In the genomic region with DNA sequence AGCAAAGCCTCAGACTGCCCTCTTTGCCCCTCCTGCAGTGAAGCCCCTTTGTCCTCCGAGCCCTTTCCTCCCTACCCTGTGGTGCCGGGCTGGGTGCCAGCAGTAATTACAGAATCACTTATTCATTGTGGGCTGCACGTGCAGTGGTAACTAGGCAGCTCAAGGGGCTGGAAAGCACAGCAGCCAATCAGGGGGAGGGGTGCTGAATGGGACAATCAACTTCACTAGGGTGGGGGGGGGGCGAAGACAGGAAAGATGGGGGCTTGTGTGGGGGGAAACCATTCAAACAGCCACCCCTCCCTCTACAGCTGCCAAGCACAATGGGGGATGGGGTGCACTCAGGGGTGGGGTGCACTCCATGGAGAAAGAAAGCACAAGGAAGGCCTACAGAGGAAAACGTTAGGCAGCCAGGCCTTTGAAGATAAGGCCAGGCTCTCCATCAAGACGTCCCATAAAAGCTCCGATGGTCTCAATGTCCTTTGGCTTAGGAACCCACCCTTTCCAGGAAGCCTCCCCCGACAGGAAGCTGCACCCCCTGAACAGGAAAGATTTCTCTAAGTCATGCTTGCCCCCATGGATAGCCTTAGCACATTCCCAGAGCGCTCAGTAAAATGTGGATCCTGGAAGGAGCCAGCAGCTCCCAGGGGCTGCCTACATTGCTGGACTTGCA, we compare ENCODE assay signal across 7 mouse cellular contexts. TPM values are rescaled to one million over a fixed set of nuclear protein-coding genes. Genes with fewer than 3 reads are reported as not detected.
DNase-seq lines count a peak whose midpoint lies in the region; ATAC-seq and TF ChIP-seq lines count a peak whose summit lies in the region.

No protein-coding gene starts in this region.

- TF ChIP-seq POLR2A in cortical plate, adult 2 months (IDR thresholded peaks at IDR 0.05; ENCODE audit: extremely low read depth, insufficient read depth, low read length): no peak
- no peak for TF ChIP-seq POLR2A in olfactory bulb, adult 2 months (IDR thresholded peaks at IDR 0.05; ENCODE audit: insufficient read depth, low read depth, low read length)

- H3K4me1 ChIP-seq in cortical plate, adult 2 months (ENCODE audit: control insufficient read depth, insufficient read depth, low read length): no peaks in the 10 kb centered on the region
- peaks cover 12% of the 10 kb centered on the region for H3K4me1 ChIP-seq in heart, embryonic 15.5 days (replicated peaks)
- peaks cover 0 to 2% of the 10 kb centered on the region in 2 experiments; a peak in 2 of 4 replicates for H3K4me1 ChIP-seq in liver, embryonic 14.5 days (replicated peaks; ENCODE audit: control insufficient read depth in 2 of 2, insufficient read depth in 2 of 2, low read length in 1 of 2)
- H3K4me1 ChIP-seq in olfactory bulb, adult 2 months (ENCODE audit: control insufficient read depth, insufficient read depth, low read length): peaks cover 18% of the 10 kb centered on the region

- H3K4me2 ChIP-seq in heart, embryonic 15.5 days: no peak overlapping the region
- H3K4me2 ChIP-seq in liver, embryonic 14.5 days (ENCODE audit: low read depth): no peak overlapping the region

- H3K9me3 ChIP-seq in heart, embryonic 15.5 days (replicated peaks): no peaks in the 10 kb centered on the region
- no peaks in the 10 kb centered on the region for H3K9me3 ChIP-seq in liver, embryonic 14.5 days (ENCODE audit: control insufficient read depth, low read length)

- WGBS in heart, embryonic 15.5 days: 21% methylated on average over 9 of the region's 9 CpGs
- WGBS in liver, embryonic 14.5 days (ENCODE audit: insufficient replicate concordance): 17% methylated on average over 9 of the region's 9 CpGs
- 19% methylated on average over 8 of the region's 9 CpGs for WGBS in olfactory bulb, adult 2 months

- H3K4me3 ChIP-seq in cortical plate, adult 2 months (ENCODE audit: insufficient read depth, low read length): no peak overlapping the region
- no peak overlapping the region for H3K4me3 ChIP-seq in heart, embryonic 15.5 days
- no peak overlapping the region for H3K4me3 ChIP-seq in liver, embryonic 14.5 days (ENCODE audit: insufficient read depth in 1 of 2, low read depth in 2 of 2, low read length in 2 of 2)
- H3K4me3 ChIP-seq in olfactory bulb, adult 2 months (ENCODE audit: insufficient read depth, low read depth, low read length): no peak overlapping the region

- TF ChIP-seq EP300 in liver, embryonic 14.5 days (IDR thresholded peaks at IDR 0.05; ENCODE audit: low read depth): no peak

- no peaks in the 10 kb centered on the region; the same call in 1 of the 2 replicates for H3K27me3 ChIP-seq in heart, embryonic 15.5 days
- H3K27me3 ChIP-seq in liver, embryonic 14.5 days (ENCODE audit: control insufficient read depth, insufficient read depth, low read length): no peaks in the 10 kb centered on the region

- H3K36me3 ChIP-seq in heart, embryonic 15.5 days: no peaks in the 10 kb centered on the region
- H3K36me3 ChIP-seq in liver, embryonic 14.5 days (replicated peaks; ENCODE audit: control insufficient read depth, insufficient read depth, low read depth): no peaks in the 10 kb centered on the region

- peak overlapping the region; percentile 53; the same call in 1 of the 2 replicates for H3K27ac ChIP-seq in cortical plate, adult 2 months (ENCODE audit: insufficient read depth, low read length)
- H3K27ac ChIP-seq in heart, embryonic 15.5 days: peak overlapping the region; percentile 60
- no peak overlapping the region for H3K27ac ChIP-seq in liver, embryonic 14.5 days
- peak overlapping the region; percentile 92 for H3K27ac ChIP-seq in olfactory bulb, adult 2 months (ENCODE audit: insufficient read depth, low read depth, low read length)

- peak; percentile 68 for ATAC-seq in heart, embryonic 15.5 days (replicated peaks; ENCODE audit: insufficient number of reproducible peaks, insufficient read depth, low FRiP score, low read depth)
- ATAC-seq in liver, embryonic 14.5 days (ENCODE audit: insufficient read depth): peak; percentile 60; the same call in 1 of the 2 replicates
- no peak for ATAC-seq in monocyte, adult 5-6 weeks (replicated peaks; ENCODE audit: insufficient number of reproducible peaks, low FRiP score, low TSS enrichment, poor library complexity, severe bottlenecking)

- TF ChIP-seq CTCF in cortical plate, adult 2 months (IDR thresholded peaks at IDR 0.05; ENCODE audit: extremely low read depth, insufficient read depth, low read length): no peak
- TF ChIP-seq CTCF in liver, embryonic 14.5 days (IDR thresholded peaks at IDR 0.05; ENCODE audit: low read depth): no peak
- TF ChIP-seq CTCF in olfactory bulb, adult 2 months (IDR thresholded peaks at IDR 0.05; ENCODE audit: insufficient read depth, low read depth, low read length): no peak

- H3K9ac ChIP-seq in heart, embryonic 15.5 days: no peak overlapping the region
- H3K9ac ChIP-seq in liver, embryonic 14.5 days (replicated peaks): no peak overlapping the region

- peak; percentile 74 for DNase-seq in ZHBTc4 (ENCODE audit: low read depth, low spot score)
- peak; percentile 67 to 75 for DNase-seq in kidney, postnatal 36 days
- DNase-seq in liver, embryonic 14.5 days (ENCODE audit: low read depth in 3 of 3, low spot score in 3 of 3): no peak

RNA-seq across cellular contexts. Expression of a gene that starts 22.8 kb away (rescaled TPM):
- 0.68 and 0.77 TPM in 2 replicates for polyA plus RNA-seq in cortical plate, adult 2 months (2012; rRNA removed)
- not detected in 2 replicates for polyA plus RNA-seq in heart, embryonic 15.5 days (2015; fragmentation: Nextera tagmentation; extraction: Ambion mirVana)
- 0.02 TPM in 1 of 2 replicates, not detected in the other for polyA plus RNA-seq in liver, embryonic 14.5 days (2012; rRNA removed)
- not detected in 2 replicates for polyA plus RNA-seq in liver, embryonic 14.5 days (2014; fragmentation: Nextera tagmentation; extraction: Ambion mirVana)
- polyA plus RNA-seq in olfactory bulb, adult 2 months (2012; ENCODE audit: insufficient read depth, insufficient read length, low replicate concordance, missing spikeins): not detected in 2 replicates
- total RNA-seq in monocyte, adult 5-6 weeks (2017): not detected in 3 replicates

RNA-seq across cellular contexts. Expression of a gene that starts 42.0 kb away (rescaled TPM):
- 7.3 and 8.8 TPM in 2 replicates for polyA plus RNA-seq in cortical plate, adult 2 months (2012; rRNA removed)
- polyA plus RNA-seq in heart, embryonic 15.5 days (2015; fragmentation: Nextera tagmentation; extraction: Ambion mirVana): 5.5 and 5.9 TPM in 2 replicates
- polyA plus RNA-seq in liver, embryonic 14.5 days (2012; rRNA removed): 1.5 and 1.9 TPM in 2 replicates
- 0.88 and 1.4 TPM in 2 replicates for polyA plus RNA-seq in liver, embryonic 14.5 days (2014; fragmentation: Nextera tagmentation; extraction: Ambion mirVana)
- not detected in 2 replicates for polyA plus RNA-seq in olfactory bulb, adult 2 months (2012; ENCODE audit: insufficient read depth, insufficient read length, low replicate concordance, missing spikeins)
- 8.3 to 17.9 TPM (median 17.1 TPM) in 3 replicates for total RNA-seq in monocyte, adult 5-6 weeks (2017)

Comparison
In these comparisons a context has a peak if more than half of its experiments do, and no peak if none do; other contexts are left out.
1. DNase-seq: peak in ZHBTc4 (single experiment) and kidney, postnatal 36 days (2 of 2); none in liver, embryonic 14.5 days (0 of 3).